Mouse (Mus musculus): ENCODE measurements around the gene Jph3. TPM values are rescaled to one million over a fixed set of nuclear protein-coding genes. Genes with fewer than 3 reads are reported as not detected.

Gene Jph3
- total and polyA plus RNA-seq, 3 experiments = 0.15 TPM; not detected in 2

DNA sequence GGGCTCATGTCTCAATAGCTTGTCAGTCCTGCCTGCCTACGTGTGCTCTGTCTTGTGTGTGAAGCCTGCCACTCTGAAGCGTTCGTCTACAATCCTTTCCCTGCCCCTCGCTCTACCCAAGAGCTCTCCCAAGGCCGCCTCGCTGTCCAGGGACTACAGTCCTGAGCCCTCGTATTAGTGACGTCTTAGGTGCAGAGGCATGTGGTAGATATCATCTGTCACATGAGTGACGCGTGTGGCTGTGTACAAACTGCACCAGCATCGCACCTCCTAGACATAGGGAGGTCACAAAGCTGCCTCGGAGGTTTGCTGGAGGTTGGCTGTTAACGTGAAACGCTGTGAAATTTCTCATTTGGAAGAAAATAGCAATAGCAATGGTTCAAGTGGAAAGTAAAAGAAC lies 11.9 kb upstream of the Jph3 start:
- Histone ChIP-seq H3K4me3 (ENCODE audit: control insufficient read depth in 1 of 2, insufficient read depth in 1 of 2, low read depth in 2 of 2, low read length in 2 of 2) (no peak overlapping the region), H3K27me3 (ENCODE audit: control insufficient read depth in 1 of 2, insufficient read depth in 2 of 2, low read length in 2 of 2) (no peaks in the 10 kb centered on the region), H3K79me2 (ENCODE audit: control insufficient read depth, insufficient read depth, low read length, poor library complexity) (no peaks in the 10 kb centered on the region), H3K4me1 (ENCODE audit: control insufficient read depth in 1 of 2, insufficient read depth in 2 of 2, low read length in 2 of 2) (no peaks in the 10 kb centered on the region), H3K9ac (ENCODE audit: control insufficient read depth, low read depth, low read length, poor library complexity, severe bottlenecking) (no peak overlapping the region), H3K27ac (ENCODE audit: control insufficient read depth, low read depth, low read length) (no peak overlapping the region), H3K36me3 (ENCODE audit: control insufficient read depth in 1 of 2, insufficient read depth in 2 of 2, low read length in 2 of 2) (no peaks in the 10 kb centered on the region), H3K9me3 (replicated peaks; ENCODE audit: insufficient read depth, low read length) (no peaks in the 10 kb centered on the region)
- TF ChIP-seq MAZ (IDR thresholded peaks at IDR 0.05; ENCODE audit: low read depth, low read length) (no peak), POLR2AphosphoS5 (IDR thresholded peaks at IDR 0.05; ENCODE audit: borderline replicate concordance, low read depth, low read length) (no peak), MAFK (IDR thresholded peaks at IDR 0.05; ENCODE audit: borderline replicate concordance, low read depth, low read length) (no peak), BHLHE40 (IDR thresholded peaks at IDR 0.05; ENCODE audit: borderline replicate concordance, low read depth, low read length) (no peak), MXI1 (IDR thresholded peaks at IDR 0.05; ENCODE audit: low read depth, low read length) (no peak), MYC (IDR thresholded peaks at IDR 0.05; ENCODE audit: low read depth, low read length) (no peak), NELFE (IDR thresholded peaks at IDR 0.05; ENCODE audit: low read depth, low read length) (no peak), ELF1 (IDR thresholded peaks at IDR 0.05; ENCODE audit: low read depth, low read length) (no peak), GABPA (IDR thresholded peaks at IDR 0.05; ENCODE audit: low read depth, low read length) (no peak), TCF12 (IDR thresholded peaks at IDR 0.05; ENCODE audit: low read depth, low read length) (no peak), RAD21 (IDR thresholded peaks at IDR 0.05; ENCODE audit: low read depth, low read length) (no peak), POLR2AphosphoS2 (IDR thresholded peaks at IDR 0.05; ENCODE audit: low read length) (no peak), POLR2A (IDR thresholded peaks at IDR 0.05; ENCODE audit: control insufficient read depth in 1 of 2, insufficient read depth in 1 of 2, low read depth in 1 of 2, low read length in 2 of 2, poor library complexity in 1 of 2) (no peak), TBP (IDR thresholded peaks at IDR 0.05; ENCODE audit: low read depth, low read length) (no peak), ZMIZ1 (IDR thresholded peaks at IDR 0.05; ENCODE audit: low read depth, low read length) (no peak)
- no peak for DNase-seq (ENCODE audit: low read depth, low spot score)

DNA sequence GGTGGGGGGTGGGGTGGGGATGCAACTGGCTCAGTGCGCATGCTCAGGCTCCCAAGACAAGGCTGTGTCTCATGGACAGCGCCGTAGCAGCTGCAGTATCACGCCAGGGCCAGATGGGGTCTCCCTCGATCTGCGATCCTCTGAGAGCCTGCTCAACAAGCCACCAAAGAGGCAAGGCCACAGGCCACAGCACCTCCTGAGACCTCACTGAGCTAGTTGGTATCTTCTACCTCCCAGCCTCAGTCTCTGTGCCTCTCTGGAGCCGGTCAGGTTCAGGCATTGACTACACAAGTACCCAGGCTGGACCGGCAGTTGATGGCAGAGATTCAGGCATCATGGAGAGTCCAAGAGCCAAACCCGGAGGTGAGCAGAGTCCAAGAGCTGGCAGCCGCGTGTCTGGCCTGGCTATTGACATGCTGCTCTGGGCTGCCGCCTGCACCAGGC lies 11.4 kb upstream of the Jph3 start:
- TF ChIP-seq TBP (IDR thresholded peaks at IDR 0.05; ENCODE audit: low read depth, low read length) (no peak), EP300 (IDR thresholded peaks at IDR 0.05; ENCODE audit: low read depth in 1 of 2, low read length in 2 of 2) (no peak), CTCF (IDR thresholded peaks at IDR 0.05 in 2 of 3, conservative IDR thresholded peaks at IDR 0.05 in 1 of 3; ENCODE audit: control insufficient read depth in 1 of 3, insufficient read depth in 1 of 3, low read depth in 2 of 3, low read length in 3 of 3, poor library complexity in 1 of 3, severe bottlenecking in 1 of 3) (peak in 1 of 3 experiments; percentile 27; a peak in 1 of 6 replicates), SMC3 (IDR thresholded peaks at IDR 0.05; ENCODE audit: low read depth, low read length) (no peak)
- Histone ChIP-seq H3K4me3 (ENCODE audit: control insufficient read depth in 1 of 2, insufficient read depth in 1 of 2, low read depth in 2 of 2, low read length in 2 of 2) (no peak overlapping the region), H3K4me1 (ENCODE audit: control insufficient read depth in 1 of 2, insufficient read depth in 2 of 2, low read length in 2 of 2) (no peaks in the 10 kb centered on the region), H3K79me2 (ENCODE audit: control insufficient read depth, insufficient read depth, low read length, poor library complexity) (no peaks in the 10 kb centered on the region), H3K27me3 (ENCODE audit: control insufficient read depth in 1 of 2, insufficient read depth in 2 of 2, low read length in 2 of 2) (no peaks in the 10 kb centered on the region), H3K9me3 (replicated peaks; ENCODE audit: insufficient read depth, low read length) (no peaks in the 10 kb centered on the region), H3K27ac (ENCODE audit: control insufficient read depth, low read depth, low read length) (no peak overlapping the region), H3K9ac (ENCODE audit: control insufficient read depth, low read depth, low read length, poor library complexity, severe bottlenecking) (no peak overlapping the region), H3K36me3 (ENCODE audit: control insufficient read depth in 1 of 2, insufficient read depth in 2 of 2, low read length in 2 of 2) (no peaks in the 10 kb centered on the region)
- no peak for DNase-seq (ENCODE audit: low read depth, low spot score)
